Mouse (Mus musculus): Measurements from ENCODE around the gene Lrp5. TPM values are rescaled to one million over a fixed set of nuclear protein-coding genes. Genes with fewer than 3 reads are reported as not detected.
A peak's percentile ranks its signal among the peaks of the same experiment; 100 is the strongest.

Lrp5 gene
- polyA plus RNA-seq, 1 experiment: 5.8 TPM

- WGBS: 84% methylated on average over 7 of the region's 7 CpGs
- no peak overlapping the region for H3K4me3 ChIP-seq (replicated peaks; ENCODE audit: control insufficient read depth, low read depth, low read length)
- no peak for TF ChIP-seq POLR2A (IDR thresholded peaks at IDR 0.05; ENCODE audit: borderline replicate concordance, control insufficient read depth, low read depth, low read length)
- no peak for TF ChIP-seq CTCF (IDR thresholded peaks at IDR 0.05; ENCODE audit: control insufficient read depth, insufficient read depth, low read length)
- no peak overlapping the region for H3K27ac ChIP-seq (ENCODE audit: control insufficient read depth, insufficient read depth, low read depth, low read length, poor library complexity)
- no peaks in the 10 kb centered on the region for H3K4me1 ChIP-seq (ENCODE audit: control insufficient read depth, insufficient read depth, low read length)
Measured at GRCm38 (mm10) chr19:3625111-3625510, 61.3 kb downstream of the Lrp5 start.

GRCm38 (mm10) chr19:3623824-3624223 lies 62.5 kb downstream of the Lrp5 start:
- Histone ChIP-seq H3K4me1 (ENCODE audit: control insufficient read depth, insufficient read depth, low read length) (no peaks in the 10 kb centered on the region), H3K27ac (ENCODE audit: control insufficient read depth, insufficient read depth, low read depth, low read length, poor library complexity) (no peak overlapping the region), H3K4me3 (replicated peaks; ENCODE audit: control insufficient read depth, low read depth, low read length) (no peak overlapping the region)
- peak; percentile 61 for TF ChIP-seq CTCF (IDR thresholded peaks at IDR 0.05; ENCODE audit: control insufficient read depth, insufficient read depth, low read length)
- no peak for TF ChIP-seq POLR2A (IDR thresholded peaks at IDR 0.05; ENCODE audit: borderline replicate concordance, control insufficient read depth, low read depth, low read length)
- WGBS: 69% methylated on average over 5 of the region's 5 CpGs

- no peak for TF ChIP-seq POLR2A (IDR thresholded peaks at IDR 0.05; ENCODE audit: borderline replicate concordance, control insufficient read depth, low read depth, low read length)
- no peak for TF ChIP-seq CTCF (IDR thresholded peaks at IDR 0.05; ENCODE audit: control insufficient read depth, insufficient read depth, low read length)
- Histone ChIP-seq H3K4me3 (replicated peaks; ENCODE audit: control insufficient read depth, low read depth, low read length) (no peak overlapping the region), H3K4me1 (ENCODE audit: control insufficient read depth, insufficient read depth, low read length) (no peaks in the 10 kb centered on the region), H3K27ac (ENCODE audit: control insufficient read depth, insufficient read depth, low read depth, low read length, poor library complexity) (no peak overlapping the region)
- 78% methylated on average over 4 of the region's 4 CpGs for WGBS
Measured at GRCm38 (mm10) chr19:3623294-3623693, 63.1 kb downstream of the Lrp5 start.

GRCm38 (mm10) chr19:3620871-3621270 lies 65.5 kb downstream of the Lrp5 start:
- Histone ChIP-seq H3K4me3 (replicated peaks; ENCODE audit: control insufficient read depth, low read depth, low read length) (no peak overlapping the region), H3K27ac (ENCODE audit: control insufficient read depth, insufficient read depth, low read depth, low read length, poor library complexity) (no peak overlapping the region), H3K4me1 (ENCODE audit: control insufficient read depth, insufficient read depth, low read length) (no peaks in the 10 kb centered on the region)
- TF ChIP-seq CTCF (IDR thresholded peaks at IDR 0.05; ENCODE audit: control insufficient read depth, insufficient read depth, low read length): no peak
- no peak for TF ChIP-seq POLR2A (IDR thresholded peaks at IDR 0.05; ENCODE audit: borderline replicate concordance, control insufficient read depth, low read depth, low read length)
- 91% methylated on average over 10 of the region's 10 CpGs for WGBS

- H3K27ac ChIP-seq (ENCODE audit: control insufficient read depth, insufficient read depth, low read depth, low read length, poor library complexity): no peak overlapping the region
- no peak overlapping the region for H3K4me3 ChIP-seq (replicated peaks; ENCODE audit: control insufficient read depth, low read depth, low read length)
- H3K4me1 ChIP-seq (ENCODE audit: control insufficient read depth, insufficient read depth, low read length): no peaks in the 10 kb centered on the region
- WGBS: 76% methylated on average over 2 of the region's 2 CpGs
- TF ChIP-seq POLR2A (IDR thresholded peaks at IDR 0.05; ENCODE audit: borderline replicate concordance, control insufficient read depth, low read depth, low read length) (no peak), CTCF (IDR thresholded peaks at IDR 0.05; ENCODE audit: control insufficient read depth, insufficient read depth, low read length) (peak; percentile 61)
Measured at GRCm38 (mm10) chr19:3619359-3619758, 67.0 kb downstream of the Lrp5 start.

- H3K4me1 ChIP-seq (ENCODE audit: control insufficient read depth, insufficient read depth, low read length): no peaks in the 10 kb centered on the region
- 91% methylated on average over 10 of the region's 10 CpGs for WGBS
- no peak for TF ChIP-seq CTCF (IDR thresholded peaks at IDR 0.05; ENCODE audit: control insufficient read depth, insufficient read depth, low read length)
- TF ChIP-seq POLR2A (IDR thresholded peaks at IDR 0.05; ENCODE audit: borderline replicate concordance, control insufficient read depth, low read depth, low read length): no peak
- H3K27ac ChIP-seq (ENCODE audit: control insufficient read depth, insufficient read depth, low read depth, low read length, poor library complexity): no peak overlapping the region
- H3K4me3 ChIP-seq (replicated peaks; ENCODE audit: control insufficient read depth, low read depth, low read length): no peak overlapping the region
Measured at GRCm38 (mm10) chr19:3613991-3614390, 72.4 kb downstream of the Lrp5 start.

GRCm38 (mm10) chr19:3612534-3613273 lies 73.7 kb downstream of the Lrp5 start:
- TF ChIP-seq POLR2A (IDR thresholded peaks at IDR 0.05; ENCODE audit: borderline replicate concordance, control insufficient read depth, low read depth, low read length) (no peak), CTCF (IDR thresholded peaks at IDR 0.05; ENCODE audit: control insufficient read depth, insufficient read depth, low read length) (no peak)
- H3K4me3 ChIP-seq (replicated peaks; ENCODE audit: control insufficient read depth, low read depth, low read length): no peak overlapping the region
- H3K27ac ChIP-seq (ENCODE audit: control insufficient read depth, insufficient read depth, low read depth, low read length, poor library complexity): no peak overlapping the region
- 80% methylated on average over 4 of the region's 4 CpGs for WGBS
- no peaks in the 10 kb centered on the region for H3K4me1 ChIP-seq (ENCODE audit: control insufficient read depth, insufficient read depth, low read length)

- WGBS: 84% methylated on average over 8 of the region's 8 CpGs
- TF ChIP-seq CTCF (IDR thresholded peaks at IDR 0.05; ENCODE audit: control insufficient read depth, insufficient read depth, low read length) (no peak), POLR2A (IDR thresholded peaks at IDR 0.05; ENCODE audit: borderline replicate concordance, control insufficient read depth, low read depth, low read length) (no peak)
- H3K4me1 ChIP-seq (ENCODE audit: control insufficient read depth, insufficient read depth, low read length): no peaks in the 10 kb centered on the region
- H3K27ac ChIP-seq (ENCODE audit: control insufficient read depth, insufficient read depth, low read depth, low read length, poor library complexity): no peak overlapping the region
- H3K4me3 ChIP-seq (replicated peaks; ENCODE audit: control insufficient read depth, low read depth, low read length): no peak overlapping the region
Measured at GRCm38 (mm10) chr19:3611730-3612129, 74.6 kb downstream of the Lrp5 start.
